Mouse (Mus musculus) thymus, adult 2 months (tissue): ENCODE data around the gene Mdh2.

Experiments
- CTCF ChIP-seq: fragments of 200-500 bp; IDR thresholded peaks from 2 replicates; pipeline ENCODE4 v1.5.1; 2012; ENCODE audit warnings: mild to moderate bottlenecking, control low read depth, low read length, moderate library complexity, borderline replicate concordance; ENCODE audit not compliant: control insufficient read depth, poor library complexity, insufficient read depth; ENCODE audit errors: extremely low read depth
- POLR2A ChIP-seq: fragments of 200-500 bp; IDR thresholded peaks from 2 replicates; pipeline ENCODE4 v1.6.1; 2012; ENCODE audit warnings: mild to moderate bottlenecking, low read length, control low read depth, moderate library complexity; ENCODE audit not compliant: control insufficient read depth, poor library complexity, insufficient read depth; ENCODE audit errors: extremely low read depth

DNA sequence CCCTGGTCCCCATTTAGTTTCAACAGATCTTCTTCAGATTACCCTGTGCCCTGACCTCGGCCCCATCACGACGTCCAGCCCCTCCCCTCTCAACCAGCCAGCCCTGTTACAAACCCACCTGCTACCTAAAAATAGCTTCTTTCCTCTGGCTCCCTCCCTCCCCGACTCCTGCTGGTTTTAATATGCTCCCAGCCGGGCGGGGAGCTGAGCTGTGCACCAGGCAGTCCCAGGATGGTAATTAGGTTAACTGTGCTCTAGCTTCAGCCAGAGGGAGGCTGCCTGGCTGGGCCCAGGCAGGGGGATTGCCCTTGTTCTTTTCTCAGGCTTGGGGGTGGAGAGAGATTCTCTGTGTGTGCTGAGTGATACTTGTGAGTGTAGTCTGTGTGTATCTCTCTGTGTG, 22.6 kb downstream of the Mdh2 start:
- no peak for TF ChIP-seq CTCF
- no peak for TF ChIP-seq POLR2A
